Mouse (Mus musculus): ENCODE measurements around the gene 1810055G02Rik. TPM values are rescaled to one million over a fixed set of nuclear protein-coding genes. Genes with fewer than 3 reads are reported as not detected.

The 1810055G02Rik gene
- total RNA-seq (2021) = 10 to 100 TPM; 10.8 to 12.6 TPM
- long read RNA-seq, experiment 1, transcript 1810055G02Rik-201 (4 exons, 1,882 nt) = major isoform, 9 of 15 reads
- long read RNA-seq, experiment 1, partial matches to known transcripts = 0 of 15 reads
- long read RNA-seq, experiment 1, other reads (novel, unspliced or antisense) = 2 of 15 reads
- long read RNA-seq, experiment 2, transcript 1810055G02Rik-201 (4 exons, 1,882 nt) = major isoform, 7 of 12 reads
- long read RNA-seq, experiment 2, partial matches to known transcripts = 0 of 12 reads
- long read RNA-seq, experiment 2, other reads (novel, unspliced or antisense) = 1 of 12 reads

- DNase-seq = peak; percentile 97
Measured at GRCm38 (mm10) chr19:3708078-3709012, at the start of gene 1810055G02Rik. Gene 1810055G02Rik (plus strand): TSS chr19:3708293.

GRCm38 (mm10) chr19:3665510-3665909, 42.6 kb upstream of the 1810055G02Rik start:
- no peak for DNase-seq

- DNase-seq = no peak
Measured at GRCm38 (mm10) chr19:3666632-3667031, 41.5 kb upstream of the 1810055G02Rik start.

- peak; percentile 31 for DNase-seq
Measured at GRCm38 (mm10) chr19:3667155-3667895, 40.8 kb upstream of the 1810055G02Rik start.

GRCm38 (mm10) chr19:3667979-3668378, 40.1 kb upstream of the 1810055G02Rik start:
- DNase-seq = no peak

GRCm38 (mm10) chr19:3668551-3668950, 39.5 kb upstream of the 1810055G02Rik start:
- DNase-seq = no peak

- DNase-seq = peak; percentile 62
Measured at GRCm38 (mm10) chr19:3669100-3669499, 39.0 kb upstream of the 1810055G02Rik start.

GRCm38 (mm10) chr19:3673149-3673548, 34.9 kb upstream of the 1810055G02Rik start:
- DNase-seq = no peak

GRCm38 (mm10) chr19:3674122-3674855, 33.8 kb upstream of the 1810055G02Rik start:
- peak; percentile 82 for DNase-seq

- no peak for DNase-seq
Measured at GRCm38 (mm10) chr19:3680732-3681131, 27.4 kb upstream of the 1810055G02Rik start.

GRCm38 (mm10) chr19:3681310-3681934, 26.7 kb upstream of the 1810055G02Rik start:
- peak; percentile 96 for DNase-seq

GRCm38 (mm10) chr19:3684414-3684813, 23.7 kb upstream of the 1810055G02Rik start:
- no peak for DNase-seq

GRCm38 (mm10) chr19:3684957-3685580, 23.0 kb upstream of the 1810055G02Rik start:
- DNase-seq = no peak

GRCm38 (mm10) chr19:3685611-3686214, 22.4 kb upstream of the 1810055G02Rik start:
- peak; percentile 43 for DNase-seq

- DNase-seq = peak; percentile 72
Measured at GRCm38 (mm10) chr19:3686215-3686894, 21.7 kb upstream of the 1810055G02Rik start, which contains the start of gene Lrp5. Gene Lrp5 (minus strand): TSS chr19:3686564.

GRCm38 (mm10) chr19:3687676-3688171, 20.4 kb upstream of the 1810055G02Rik start:
- DNase-seq = no peak

- peak; percentile 41 for DNase-seq
Measured at GRCm38 (mm10) chr19:3691337-3691736, 16.8 kb upstream of the 1810055G02Rik start.

- no peak for DNase-seq
Measured at GRCm38 (mm10) chr19:3692414-3693145, 15.5 kb upstream of the 1810055G02Rik start.
